Mouse (Mus musculus): ENCODE measurements around the gene Herc6.

DNA sequence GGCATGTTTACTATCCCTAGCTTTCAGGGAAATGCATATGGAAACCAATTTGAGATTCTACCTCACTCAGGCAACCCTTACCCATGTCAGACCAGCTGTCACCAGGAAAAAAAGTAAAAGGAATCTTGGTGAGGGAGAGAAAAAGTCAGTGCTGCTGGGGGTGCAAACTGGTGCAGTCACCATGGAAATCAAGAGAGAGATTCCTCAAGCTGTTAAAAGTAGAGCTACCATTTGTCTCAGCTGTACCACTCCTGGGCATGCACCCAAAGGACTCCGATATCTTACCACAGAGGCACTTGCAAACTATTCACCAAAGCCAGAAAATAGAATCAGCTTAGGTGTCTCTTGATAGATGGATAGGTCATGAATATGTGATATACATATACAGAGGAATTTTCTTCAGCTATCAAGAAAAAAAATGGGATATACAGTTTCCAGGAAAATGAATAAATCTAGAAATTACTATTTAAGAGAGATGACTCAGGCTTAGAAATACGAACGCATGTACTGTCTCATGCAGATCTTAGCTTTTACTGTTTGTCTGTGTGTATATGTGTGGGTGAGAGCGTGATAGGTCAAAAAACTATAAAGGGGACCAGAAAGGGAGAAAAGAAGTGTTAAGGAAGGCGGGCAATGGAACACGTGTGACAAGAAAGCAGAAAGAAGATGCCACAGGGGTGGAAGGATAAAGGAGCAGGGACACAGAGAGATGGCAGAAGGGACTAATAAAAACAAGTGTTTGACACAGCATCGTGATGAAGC lies 24.9 kb downstream of the Herc6 start:
- no peak for TF ChIP-seq CTCF (IDR thresholded peaks at IDR 0.05; ENCODE audit: low read depth)
- no peak for TF ChIP-seq EP300 (optimal IDR thresholded peaks at IDR 0.05)
